Mouse (Mus musculus): ENCODE data around the gene Dhx35.

The Dhx35 gene

DNA sequence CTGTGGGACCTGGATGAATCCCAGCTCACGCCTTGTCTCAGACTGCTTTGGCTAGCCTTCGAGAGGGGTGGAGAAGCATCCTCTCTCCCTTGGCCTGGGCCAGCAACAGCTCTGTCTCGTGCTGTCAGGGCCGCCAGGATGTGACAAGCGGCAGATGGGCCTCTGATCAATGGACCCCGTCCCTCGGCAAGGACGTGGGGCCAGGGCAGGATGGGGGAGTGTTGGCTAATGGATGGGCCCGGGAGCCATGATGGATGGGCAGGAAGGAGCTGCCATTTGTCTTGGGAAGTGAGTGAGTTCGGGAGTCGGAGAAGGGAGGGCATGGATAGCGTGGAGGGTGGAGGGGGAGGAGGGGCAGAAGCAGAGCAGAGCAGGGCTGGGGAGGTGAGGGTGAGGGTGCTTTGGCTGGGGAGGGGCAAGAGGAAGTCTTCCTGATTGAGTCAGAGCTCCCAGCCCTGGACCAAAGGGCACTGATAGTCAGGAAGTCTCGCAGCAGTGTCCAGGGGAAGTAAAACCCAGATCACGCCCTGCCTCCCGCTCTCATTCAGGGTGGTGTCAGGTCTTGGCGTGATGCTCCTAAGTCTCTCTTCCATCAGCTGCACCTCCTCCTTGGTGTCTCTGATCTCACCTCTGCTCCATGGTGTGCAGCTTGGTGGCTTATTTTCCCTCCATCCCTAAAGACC, 98.7 kb downstream of the Dhx35 start:
- no peak for DNase-seq (ENCODE audit: low read depth, low spot score)

DNA sequence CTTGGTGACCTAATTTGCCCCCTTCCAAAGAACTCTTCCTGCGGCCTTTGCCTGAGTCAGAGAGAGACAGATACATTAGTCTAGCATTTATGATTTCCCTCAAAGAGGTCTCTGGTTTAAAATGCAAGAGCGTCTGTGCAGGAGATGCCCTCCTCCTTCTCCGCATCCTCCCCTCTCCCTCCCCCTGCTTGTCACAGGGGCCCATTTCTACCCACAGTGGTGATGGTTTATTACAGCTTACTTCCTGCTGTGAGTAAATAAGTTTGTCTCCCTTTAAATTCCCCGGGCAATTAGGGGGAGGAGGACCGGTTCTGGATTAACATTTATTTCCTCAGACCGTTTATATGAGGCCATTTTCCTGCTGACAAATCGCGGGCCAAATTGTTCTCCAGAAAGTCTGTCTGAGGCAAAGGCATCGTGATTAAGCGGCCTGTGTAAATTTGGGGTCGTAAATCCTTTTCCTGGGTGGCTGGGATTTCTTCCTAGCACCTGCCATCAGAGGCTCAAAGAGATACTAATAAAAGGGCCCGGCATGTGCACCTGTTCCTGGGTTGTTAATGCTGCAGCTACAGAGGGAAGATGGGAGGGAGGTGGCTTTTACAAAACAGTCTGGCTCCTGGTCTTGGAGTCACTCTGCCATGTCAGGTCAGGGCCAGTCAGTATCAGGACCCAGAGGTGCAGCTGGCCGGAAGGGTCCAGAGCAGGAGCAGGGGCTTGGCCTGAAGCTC, 104.0 kb downstream of the Dhx35 start:
- no peak for DNase-seq (ENCODE audit: low read depth, low spot score)
